Mouse (Mus musculus): Measurements from ENCODE around the gene Inca1.

GRCm38 (mm10) chr11:70683640-70684039 lies 16.3 kb downstream of the Inca1 start:
- TF ChIP-seq GATA1 (IDR thresholded peaks at IDR 0.05; ENCODE audit: low read length) (no peak), TAL1 (IDR thresholded peaks at IDR 0.05; ENCODE audit: low read length) (no peak)

Data from erythroblast, embryonic 14.5 days (primary cell).